Mouse (Mus musculus) CH12.LX (cell line): Measurements from ENCODE around the gene Fxyd2. TPM values are rescaled to one million over a fixed set of nuclear protein-coding genes. Genes with fewer than 3 reads are reported as not detected.
A peak's percentile ranks its signal among the peaks of the same experiment; 100 is the strongest.

Experiments used
- DNase-seq: peaks from one replicate; pipeline ENCODE4 v3.0.0-alpha.2; 2013; ENCODE audit errors: extremely low read depth
- H3K27ac ChIP-seq: 2 replicates; pipeline ENCODE4 v1.5.1; 2012; ENCODE audit warnings: low read depth, mild to moderate bottlenecking, control low read depth, moderate library complexity; ENCODE audit not compliant: insufficient read depth
- H3K27me3 ChIP-seq: replicated peaks from 2 replicates; pipeline ENCODE3; 2012; ENCODE audit warnings: inconsistent platforms
- H3K36me3 ChIP-seq, 2 experiments: replicated peaks in 1 of 2; 2 replicates each; pipeline versions ENCODE3 to v1.6.1; 2012; ENCODE audit warnings: inconsistent platforms in 1 of 2, low read length in 1 of 2, mild to moderate bottlenecking in 1 of 2, mixed read lengths in 1 of 2, moderate library complexity in 1 of 2; ENCODE audit not compliant: control insufficient read depth in 1 of 2, insufficient read depth in 1 of 2
- H3K4me1 ChIP-seq, 2 experiments: 2 replicates each; pipeline ENCODE4 v1.6.1; 2012; ENCODE audit warnings: inconsistent platforms in 1 of 2, moderate library complexity in 1 of 2; ENCODE audit not compliant: insufficient read depth in 2 of 2, control insufficient read depth in 1 of 2
- H3K4me2 ChIP-seq: 2 replicates; pipeline ENCODE4 v1.6.1; 2012; ENCODE audit warnings: low read depth, mild to moderate bottlenecking, control low read depth; ENCODE audit not compliant: poor library complexity, insufficient read depth, severe bottlenecking
- H3K4me3 ChIP-seq, 3 experiments: fragments of 150-350 bp in 1 of 3; sonication (generic) in 1 of 3; replicated peaks in 1 of 3; 2 replicates each; pipeline versions ENCODE3 to v1.5.1; 2011 to 2012; ENCODE audit warnings: low read depth in 2 of 3, low read length in 2 of 3, mild to moderate bottlenecking in 2 of 3, moderate library complexity in 2 of 3, control low read depth in 1 of 3, improper control_type of control experiment in 1 of 3, inconsistent platforms in 1 of 3, mixed read lengths in 1 of 3; ENCODE audit not compliant: poor library complexity in 1 of 3
- H3K79me2 ChIP-seq: replicated peaks from 2 replicates; pipeline ENCODE4 v1.6.1; 2012; ENCODE audit warnings: mild to moderate bottlenecking, moderate library complexity; ENCODE audit not compliant: control insufficient read depth, poor library complexity, insufficient read depth, severe bottlenecking; ENCODE audit errors: extremely low read depth
- H3K9ac ChIP-seq: 2 replicates; pipeline ENCODE4 v1.6.1; 2012; ENCODE audit warnings: low read depth, mild to moderate bottlenecking, control low read depth, moderate library complexity; ENCODE audit not compliant: insufficient read depth
- H3K9me3 ChIP-seq: replicated peaks from 2 replicates; pipeline ENCODE3; 2012; ENCODE audit warnings: low read length, inconsistent platforms, mixed read lengths
- CHD2 ChIP-seq: IDR thresholded peaks from 2 replicates; pipeline ENCODE4 v1.6.1; 2011; ENCODE audit warnings: low read length, improper control_type of control experiment
- CTCF ChIP-seq, 2 experiments: IDR thresholded peaks in 1 of 2; conservative IDR thresholded peaks in 1 of 2; 2 replicates each; pipeline ENCODE4 v1.5.1; 2011 to 2012; ENCODE audit warnings: low read depth in 2 of 2, low read length in 2 of 2, improper control_type of control experiment in 1 of 2, inconsistent platforms in 1 of 2, mild to moderate bottlenecking in 1 of 2, moderate library complexity in 1 of 2
- GABPA ChIP-seq: IDR thresholded peaks from 2 replicates; pipeline ENCODE4 v1.6.1; 2012; ENCODE audit warnings: low read depth, low read length, improper control_type of control experiment, inconsistent platforms; ENCODE audit not compliant: insufficient replicate concordance
- HCFC1 ChIP-seq: IDR thresholded peaks from 2 replicates; pipeline ENCODE4 v1.6.1; 2012; ENCODE audit warnings: low read depth, mild to moderate bottlenecking, inconsistent platforms, low read length, improper control_type of control experiment
- IRF4 ChIP-seq: IDR thresholded peaks from 2 replicates; pipeline ENCODE4 v1.6.1; 2014; ENCODE audit warnings: low read depth, mild to moderate bottlenecking, inconsistent platforms, low read length, improper control_type of control experiment
- KAT2A ChIP-seq: IDR thresholded peaks from 2 replicates; pipeline ENCODE4 v1.6.1; 2012; ENCODE audit warnings: low read length, improper control_type of control experiment, inconsistent platforms; ENCODE audit not compliant: insufficient replicate concordance
- MAFK ChIP-seq: IDR thresholded peaks from 2 replicates; pipeline ENCODE4 v1.6.1; 2011; ENCODE audit warnings: low read length, improper control_type of control experiment; ENCODE audit not compliant: insufficient replicate concordance
- MAX ChIP-seq: IDR thresholded peaks from 2 replicates; pipeline ENCODE4 v1.6.1; 2011; ENCODE audit warnings: low read length, improper control_type of control experiment
- MEF2A ChIP-seq: IDR thresholded peaks from 2 replicates; pipeline ENCODE4 v1.6.1; 2014; ENCODE audit warnings: low read depth, mild to moderate bottlenecking, inconsistent platforms, low read length, improper control_type of control experiment, borderline replicate concordance
- NELFE ChIP-seq: IDR thresholded peaks from 2 replicates; pipeline ENCODE4 v1.6.1; 2011; ENCODE audit warnings: low read depth, low read length, improper control_type of control experiment
- POLR2AphosphoS2 ChIP-seq: IDR thresholded peaks from 2 replicates; pipeline ENCODE4 v1.6.1; 2011; ENCODE audit warnings: low read depth, low read length, improper control_type of control experiment
- SMC3 ChIP-seq: IDR thresholded peaks from 2 replicates; pipeline ENCODE4 v1.6.1; 2011; ENCODE audit warnings: low read depth, low read length, improper control_type of control experiment
- TCF12 ChIP-seq: IDR thresholded peaks from 2 replicates; pipeline ENCODE4 v1.6.1; 2014; ENCODE audit warnings: low read depth, mild to moderate bottlenecking, inconsistent platforms, low read length, improper control_type of control experiment
- ZKSCAN1 ChIP-seq: IDR thresholded peaks from 2 replicates; pipeline ENCODE4 v1.6.1; 2012; ENCODE audit warnings: low read depth, inconsistent platforms, low read length, improper control_type of control experiment, borderline replicate concordance
- dilution Hi-C: fragments of 300-500 bp; cut with MboI; formaldehyde crosslinking; loops from 2 replicates; pipeline ENCODE4 v1.14.3; 2020; ENCODE audit warnings: low sequenced_read_pairs; ENCODE audit not compliant: extremely low pct_unique_long_range_greater_than_20kb, extremely low pct_ligation_motif_present
- in situ Hi-C: fragments of 300-500 bp; cut with MboI; formaldehyde crosslinking; loops from 3 replicates; pipeline ENCODE4 v1.14.3; 2019; ENCODE audit warnings: low sequenced_read_pairs, low pct_ligation_motif_present, low pct_unique_long_range_greater_than_20kb, mixed read lengths
- polyA plus RNA-seq: library from polyadenylated mRNA; unstranded; fragments of >175 nt; gene quantifications from 2 replicates; pipeline ENCODE4 v1.2.1, GENCODE M21; 2012; ENCODE audit warnings: low read depth; ENCODE audit not compliant: insufficient read length
- total RNA-seq, 2 experiments: library from RNA; depleted of rRNA; stranded (reverse); fragments of 300-350 nt in 1 of 2; fragments of >200 nt in 1 of 2; gene quantifications; 2 replicates each; pipeline ENCODE4 v1.2.3; 2012 to 2014

Gene Fxyd2
- total and polyA plus RNA-seq, 3 experiments, result not detected

DNA sequence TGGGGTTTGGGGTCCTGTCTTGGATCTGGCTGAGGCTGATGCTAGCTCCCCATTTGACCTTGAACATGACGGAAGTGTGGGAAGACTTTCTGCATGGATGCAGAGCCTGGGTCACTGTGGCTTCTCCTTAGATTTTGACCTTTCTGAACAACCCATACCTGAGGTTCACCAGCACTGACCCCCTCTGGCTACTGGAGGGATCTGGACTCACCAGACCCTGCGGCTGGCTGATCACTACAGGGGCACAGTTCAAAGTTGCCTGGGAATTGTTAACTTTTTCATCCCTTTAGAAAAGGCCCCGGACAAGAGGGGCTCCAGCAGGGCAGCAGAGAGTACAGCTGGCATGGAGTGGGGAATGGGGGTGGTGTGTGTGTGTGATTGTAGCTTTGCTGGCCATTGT, 7.3 kb downstream of the Fxyd2 start:
- no peak overlapping the region for H3K27ac ChIP-seq
- TF ChIP-seq POLR2AphosphoS2, result no peak
- no peak for TF ChIP-seq NELFE
- TF ChIP-seq, all 38 proteins: peak for 0
- dilution Hi-C loops, result no loop called here
- no peak overlapping the region for H3K4me3 ChIP-seq
- peaks cover 2 to 18% of the 10 kb centered on the region in 2 experiments for H3K4me1 ChIP-seq
- no peaks in the 10 kb centered on the region for H3K9me3 ChIP-seq
- H3K79me2 ChIP-seq, result no peaks in the 10 kb centered on the region
- H3K27me3 ChIP-seq, result peaks cover 50% of the 10 kb centered on the region
- no peak overlapping the region for H3K9ac ChIP-seq
- no peak overlapping the region for H3K4me2 ChIP-seq
- no peak for DNase-seq
- H3K36me3 ChIP-seq, result no peaks in the 10 kb centered on the region
- in situ Hi-C loops, result no loop called here

DNA sequence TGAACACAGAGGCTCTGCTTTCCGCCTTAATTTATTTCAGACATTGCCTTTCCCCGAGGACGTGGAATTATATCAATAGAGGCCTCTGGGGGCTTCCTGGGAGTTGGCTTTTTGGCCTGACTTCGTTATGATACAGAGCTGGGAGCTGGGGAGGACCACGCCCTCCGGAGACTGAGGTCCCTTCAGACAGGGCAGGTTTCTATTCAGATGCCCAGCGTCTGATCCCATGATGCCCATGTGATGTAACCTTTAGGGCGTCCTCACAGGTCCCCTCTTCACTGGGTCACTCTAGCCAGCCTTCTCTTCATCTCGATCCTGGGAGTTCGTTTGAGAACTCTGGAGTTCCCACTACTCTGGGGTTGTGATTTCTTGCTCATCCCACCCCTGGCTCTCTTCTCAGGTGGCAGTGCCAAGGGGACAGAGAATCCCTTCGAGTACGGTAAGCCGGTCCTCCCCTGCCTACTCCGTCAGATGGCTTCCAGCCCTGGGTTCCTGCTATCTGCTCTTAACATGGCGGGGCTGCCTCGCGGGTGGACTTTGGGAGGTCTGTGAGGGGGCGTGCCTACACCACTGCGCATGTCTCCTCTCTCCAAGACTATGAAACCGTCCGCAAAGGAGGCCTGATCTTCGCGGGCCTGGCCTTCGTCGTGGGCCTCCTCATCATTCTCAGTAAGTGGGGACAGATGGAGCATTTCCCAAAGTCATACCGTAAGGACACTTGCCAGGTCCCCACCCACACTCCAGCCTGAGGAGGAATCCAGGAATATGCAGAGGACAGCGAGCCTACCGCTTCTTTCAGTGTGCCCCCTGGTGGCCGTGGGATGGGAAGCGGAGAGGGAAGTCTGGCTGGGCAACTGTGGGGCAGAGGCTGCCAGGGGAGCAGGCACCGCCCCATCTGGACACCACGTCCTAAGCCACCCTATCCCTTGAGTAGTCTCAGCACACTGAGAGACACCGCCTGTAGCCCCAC, 8.5 kb downstream of the Fxyd2 start:
- Histone ChIP-seq H3K9ac (no peak overlapping the region), H3K79me2 (no peaks in the 10 kb centered on the region), H3K4me1 (peaks cover 2 to 30% of the 10 kb centered on the region in 2 experiments), H3K36me3 (no peaks in the 10 kb centered on the region), H3K27me3 (peaks cover 39% of the 10 kb centered on the region), H3K27ac (no peak overlapping the region), H3K9me3 (no peaks in the 10 kb centered on the region), H3K4me2 (no peak overlapping the region), H3K4me3 (no peak overlapping the region)
- in situ Hi-C loops, result no loop called here
- dilution Hi-C loops, result no loop called here
- TF ChIP-seq CHD2, result no peak
- TF ChIP-seq MAX, result no peak
- TF ChIP-seq TCF12, result no peak
- TF ChIP-seq SMC3, result peak; percentile 52; the same call in 1 of the 2 replicates
- TF ChIP-seq MAFK, result no peak
- TF ChIP-seq GABPA, result no peak
- no peak for TF ChIP-seq IRF4
- TF ChIP-seq HCFC1, result no peak
- peak in 1 of 2 experiments; percentile 65; a peak in 2 of 4 replicates for TF ChIP-seq CTCF (conservative IDR thresholded peaks at IDR 0.05 in 1 of 2, IDR thresholded peaks at IDR 0.05 in 1 of 2; ENCODE audit: low read depth in 2 of 2, low read length in 2 of 2)
- TF ChIP-seq ZKSCAN1, result no peak
- TF ChIP-seq MEF2A, result no peak
- TF ChIP-seq KAT2A, result no peak
- no peak for DNase-seq
